Comparison of ENCODE assay signal across 13 mouse cellular contexts in the genomic region with DNA sequence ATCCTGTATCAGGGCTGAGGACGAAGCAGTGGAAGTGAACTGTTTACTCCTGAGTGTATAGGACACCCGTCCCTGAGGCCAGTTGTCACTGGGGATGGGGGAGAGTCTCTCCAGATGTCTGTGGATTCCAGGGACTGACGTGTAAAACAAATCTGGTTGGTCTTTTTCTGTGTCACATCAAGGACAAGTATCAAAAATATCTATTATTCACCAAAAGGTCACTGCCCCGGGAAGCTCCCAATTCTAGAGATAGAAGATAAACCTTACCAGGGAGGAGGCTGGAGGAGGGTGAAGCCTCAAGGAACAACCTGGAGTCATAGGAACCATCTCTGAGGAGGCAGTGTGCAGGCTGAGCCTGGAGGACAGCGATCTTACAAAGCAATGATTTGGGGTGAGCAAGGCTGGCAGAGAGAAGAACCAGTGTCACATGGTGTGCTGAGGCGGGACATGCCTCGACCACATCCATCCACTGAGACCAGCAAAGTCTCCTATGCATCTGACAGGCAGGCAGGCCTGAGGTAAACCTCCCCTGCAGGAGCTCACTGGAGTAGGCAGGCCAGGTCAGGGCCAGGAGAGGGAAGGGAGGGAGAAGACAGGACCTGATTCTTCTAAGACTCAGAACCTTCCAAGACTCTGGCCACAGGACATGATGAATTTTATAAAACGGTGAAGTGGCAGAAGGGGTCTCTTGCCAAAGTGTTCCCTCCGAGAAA. TPM values are rescaled to one million over a fixed set of nuclear protein-coding genes. Genes with fewer than 3 reads are reported as not detected.
DNase-seq lines count a peak whose midpoint lies in the region; ATAC-seq and TF ChIP-seq lines count a peak whose summit lies in the region.
"Had no signal": no experiment of that assay in that cellular context is flagged by ENCODE, and none has a peak within 500 bp of the region (broad histone marks: within the 10 kb centered on the region; RNA-seq: fewer than 3 reads in every experiment).

No protein-coding gene starts in this region.

- TF ChIP-seq CTCF in testis, adult 2 months (IDR thresholded peaks at IDR 0.05; ENCODE audit: control insufficient read depth, insufficient read depth, insufficient replicate concordance, low read depth, low read length): no peak

- no peaks in the 10 kb centered on the region for H3K36me3 ChIP-seq in testis, adult 2 months (ENCODE audit: control insufficient read depth, insufficient read depth, low read length)
- no peaks in the 10 kb centered on the region for H3K36me3 ChIP-seq in midbrain, embryonic 10.5 days
- H3K36me3 ChIP-seq in heart, embryonic 11.5 days (ENCODE audit: control insufficient read depth, insufficient read depth, low read length): no peaks in the 10 kb centered on the region

- 0 out of 2 replicates have a peak, but pooled peaks have one; percentile 28 for ATAC-seq in frontal cortex, adult (ENCODE audit: low TSS enrichment)
- no peak for ATAC-seq in heart, embryonic 11.5 days (replicated peaks; ENCODE audit: insufficient number of reproducible peaks, low FRiP score, low TSS enrichment)

- H3K9me3 ChIP-seq in midbrain, embryonic 10.5 days (replicated peaks): no peaks in the 10 kb centered on the region
- H3K9me3 ChIP-seq in heart, embryonic 11.5 days (replicated peaks; ENCODE audit: control insufficient read depth, low read length): no peaks in the 10 kb centered on the region

- WGBS in midbrain, embryonic 10.5 days: 75% methylated on average over 9 of the region's 9 CpGs
- 61% methylated on average over 9 of the region's 9 CpGs for WGBS in heart, embryonic 11.5 days (ENCODE audit: insufficient replicate concordance)

- no peak for TF ChIP-seq POLR2A in testis, adult 2 months (IDR thresholded peaks at IDR 0.05; ENCODE audit: control insufficient read depth, low read depth, low read length)

- no peak for DNase-seq in frontal cortex, postnatal 36 days (ENCODE audit: low spot score in 2 of 2)
- no peak for DNase-seq in testis, postnatal 10 days (ENCODE audit: low spot score)
- DNase-seq in midbrain, embryonic 10.5 days (ENCODE audit: low spot score): no peak
- DNase-seq in c-Kit-positive CD71-positive TER-119-positive erythroid progenitor cells, embryonic 14.5 days (ENCODE audit: low spot score): no peak
- no peak for DNase-seq in cerebellum, postnatal 4 days (ENCODE audit: low spot score in 2 of 2)
- DNase-seq: cerebellum, postnatal 36 days; layer of hippocampus, adult 9-11 months; lung, adult 18-20 months; right cerebral cortex, adult 18-20 months had no signal

- H3K4me2 ChIP-seq in heart, embryonic 11.5 days: no peak overlapping the region

- H3K4me3 ChIP-seq in testis, adult 2 months (ENCODE audit: control insufficient read depth, low read depth, low read length): no peak overlapping the region
- no peak overlapping the region for H3K4me3 ChIP-seq in midbrain, embryonic 10.5 days
- no peak overlapping the region for H3K4me3 ChIP-seq in heart, embryonic 11.5 days (ENCODE audit: low read depth, low read length)

- H3K9ac ChIP-seq in heart, embryonic 11.5 days (ENCODE audit: low read depth, low read length): no peak overlapping the region

- H3K4me1 ChIP-seq in testis, adult 2 months (ENCODE audit: control insufficient read depth, insufficient read depth, low read length): peaks cover 4% of the 10 kb centered on the region
- peaks cover 35% of the 10 kb centered on the region for H3K4me1 ChIP-seq in midbrain, embryonic 10.5 days
- H3K4me1 ChIP-seq in heart, embryonic 11.5 days (ENCODE audit: control insufficient read depth, insufficient read depth, low read length): peaks cover 6% of the 10 kb centered on the region

- H3K27me3 ChIP-seq in testis, adult 2 months (ENCODE audit: control insufficient read depth, insufficient read depth, low read length): no peaks in the 10 kb centered on the region
- no peaks in the 10 kb centered on the region for H3K27me3 ChIP-seq in midbrain, embryonic 10.5 days (ENCODE audit: low read depth, poor library complexity, severe bottlenecking)
- H3K27me3 ChIP-seq in heart, embryonic 11.5 days (ENCODE audit: control insufficient read depth, insufficient read depth, low read length): no peaks in the 10 kb centered on the region

- peak overlapping the region; percentile 3 for H3K27ac ChIP-seq in testis, adult 2 months (ENCODE audit: control insufficient read depth, insufficient read depth, low read depth, low read length)
- H3K27ac ChIP-seq in midbrain, embryonic 10.5 days (replicated peaks): peak overlapping the region; percentile 70
- H3K27ac ChIP-seq in heart, embryonic 11.5 days (ENCODE audit: low read depth, low read length): no peak overlapping the region

RNA-seq across cellular contexts. Expression of a gene that starts 11.6 kb away (rescaled TPM):
- polyA plus RNA-seq in testis, adult 2 months (2012; rRNA removed): 72.2 and 74.2 TPM in 2 replicates
- polyA plus RNA-seq in midbrain, embryonic 10.5 days (2016; fragmentation: Nextera tagmentation; extraction: Ambion mirVana): 38.1 and 46.6 TPM in 2 replicates
- polyA plus RNA-seq in heart, embryonic 11.5 days (2014; fragmentation: Nextera tagmentation; extraction: Ambion mirVana): 28.4 and 31.1 TPM in 2 replicates

RNA-seq across cellular contexts. Expression of a gene that starts 20.8 kb away (rescaled TPM):
- 123 and 139 TPM in 2 replicates for polyA plus RNA-seq in testis, adult 2 months (2012; rRNA removed)
- 71.1 and 82.7 TPM in 2 replicates for polyA plus RNA-seq in midbrain, embryonic 10.5 days (2016; fragmentation: Nextera tagmentation; extraction: Ambion mirVana)
- polyA plus RNA-seq in heart, embryonic 11.5 days (2014; fragmentation: Nextera tagmentation; extraction: Ambion mirVana): 121 and 128 TPM in 2 replicates

RNA-seq across cellular contexts. Expression of a gene that starts 46.8 kb away (rescaled TPM):
- 2.6 and 2.7 TPM in 2 replicates for polyA plus RNA-seq in testis, adult 2 months (2012; rRNA removed)
- 0.05 TPM in 1 of 2 replicates, not detected in the other for polyA plus RNA-seq in midbrain, embryonic 10.5 days (2016; fragmentation: Nextera tagmentation; extraction: Ambion mirVana)
- polyA plus RNA-seq in heart, embryonic 11.5 days (2014; fragmentation: Nextera tagmentation; extraction: Ambion mirVana): not detected in 2 replicates
- polyA plus RNA-seq: limb, embryonic 11.5 days had no signal
